Mouse (Mus musculus) intestine, postnatal 0 days (tissue): Measurements from ENCODE around the gene Tmc7. TPM values are rescaled to one million over a fixed set of nuclear protein-coding genes. Genes with fewer than 3 reads are reported as not detected.

Experiments used
- ATAC-seq: fragments of 200-750 bp; cut with Nextera tagmentation; 2 replicates; pipeline ENCODE4 v1.8.0; 2017; ENCODE audit warnings: mild to moderate bottlenecking, moderate TSS enrichment, moderate library complexity
- H3K27ac ChIP-seq: fragments of 300-500 bp; sonication (generic); 2 replicates; pipeline ENCODE4 v1.5.1; 2014; ENCODE audit warnings: mild to moderate bottlenecking, low read depth, low read length, moderate library complexity
- H3K27me3 ChIP-seq: fragments of 300-500 bp; sonication (generic); replicated peaks from 2 replicates; pipeline ENCODE4 v1.6.1; 2014; ENCODE audit warnings: low read length, mixed read lengths; ENCODE audit not compliant: control insufficient read depth, insufficient read depth
- H3K36me3 ChIP-seq: fragments of 300-500 bp; sonication (generic); 2 replicates; pipeline ENCODE4 v1.6.1; 2014; ENCODE audit warnings: mild to moderate bottlenecking, moderate library complexity; ENCODE audit not compliant: control insufficient read depth, insufficient read depth
- H3K4me1 ChIP-seq: fragments of 300-500 bp; sonication (generic); replicated peaks from 2 replicates; pipeline ENCODE4 v1.6.1; 2014; ENCODE audit warnings: antibody characterized with exemption, low read length, mixed read lengths; ENCODE audit not compliant: control insufficient read depth, insufficient read depth
- H3K4me2 ChIP-seq: fragments of 300-500 bp; sonication (generic); replicated peaks from 2 replicates; pipeline ENCODE4 v1.6.1; 2014; ENCODE audit warnings: low read depth, mild to moderate bottlenecking, moderate library complexity
- H3K4me3 ChIP-seq: fragments of 300-500 bp; sonication (generic); 2 replicates; pipeline ENCODE4 v1.5.1; 2014; ENCODE audit warnings: low read depth, low read length
- H3K9ac ChIP-seq: fragments of 300-500 bp; sonication (generic); 2 replicates; pipeline ENCODE4 v1.6.1; 2014; ENCODE audit warnings: mild to moderate bottlenecking, low read depth, low read length
- H3K9me3 ChIP-seq: fragments of 300-500 bp; sonication (generic); 2 replicates; pipeline ENCODE4 v1.6.1; 2016; ENCODE audit warnings: mixed run types; ENCODE audit not compliant: control insufficient read depth
- CTCF ChIP-seq: sonication (generic); IDR thresholded peaks from 2 replicates; pipeline ENCODE4 v1.5.1; 2016; ENCODE audit warnings: low read depth, mild to moderate bottlenecking, control low read depth, antibody characterized with exemption, moderate library complexity
- WGBS: fragments of 180-500 bp; shearing (Covaris S2); extraction: QIAGEN DNeasy Blood & Tissue Kit; methylation state at CpG from one replicate; pipeline ENCODE4 v1.1.7; 2014; 5-methylcytosine and 5-hydroxymethylcytosine counted together
- polyA plus RNA-seq: library from polyadenylated mRNA; unstranded; fragments of >200 nt; fragmentation: Nextera tagmentation; extraction: Ambion mirVana; gene quantifications from 2 replicates; pipeline ENCODE4 v1.2.1, GENCODE M21; 2015

The Tmc7 gene
- polyA plus RNA-seq, 1 experiment from 2014 or later: 1.4 TPM

GRCm38 (mm10) chr7:118593567-118594407, 9.3 kb upstream of the Tmc7 start:
- Histone ChIP-seq H3K9me3 (no peaks in the 10 kb centered on the region), H3K27me3 (no peaks in the 10 kb centered on the region), H3K36me3 (no peaks in the 10 kb centered on the region), H3K4me3 (no peak overlapping the region), H3K9ac (no peak overlapping the region), H3K4me2 (no peak overlapping the region), H3K27ac (no peak overlapping the region), H3K4me1 (0 out of 2 replicates have a peak, but pooled peaks cover 12% of the 10 kb centered on the region)
- 41% methylated on average over 9 of the region's 9 CpGs for whole genome bisulfite sequencing
- ATAC-seq: no peak
- TF ChIP-seq CTCF: no peak

GRCm38 (mm10) chr7:118592146-118592545, 7.6 kb upstream of the Tmc7 start:
- H3K9me3 ChIP-seq: no peaks in the 10 kb centered on the region
- H3K4me3 ChIP-seq: no peak overlapping the region
- no peaks in the 10 kb centered on the region for H3K27me3 ChIP-seq
- 61% methylated on average over 6 of the region's 6 CpGs for whole genome bisulfite sequencing
- TF ChIP-seq CTCF: no peak
- 0 out of 2 replicates have a peak, but pooled peaks cover 4% of the 10 kb centered on the region for H3K4me1 ChIP-seq
- no peak overlapping the region for H3K9ac ChIP-seq
- ATAC-seq: no peak
- no peaks in the 10 kb centered on the region for H3K36me3 ChIP-seq
- H3K4me2 ChIP-seq: no peak overlapping the region
- H3K27ac ChIP-seq: no peak overlapping the region

GRCm38 (mm10) chr7:118590726-118591305, 6.3 kb upstream of the Tmc7 start:
- Histone ChIP-seq H3K4me2 (no peak overlapping the region), H3K9me3 (no peaks in the 10 kb centered on the region), H3K27me3 (no peaks in the 10 kb centered on the region), H3K9ac (no peak overlapping the region), H3K36me3 (no peaks in the 10 kb centered on the region), H3K27ac (no peak overlapping the region), H3K4me3 (no peak overlapping the region), H3K4me1 (0 out of 2 replicates have a peak, but pooled peaks cover 3% of the 10 kb centered on the region)
- no peak for ATAC-seq
- TF ChIP-seq CTCF: no peak
- WGBS: 88% methylated on average over 5 of the region's 5 CpGs

DNA sequence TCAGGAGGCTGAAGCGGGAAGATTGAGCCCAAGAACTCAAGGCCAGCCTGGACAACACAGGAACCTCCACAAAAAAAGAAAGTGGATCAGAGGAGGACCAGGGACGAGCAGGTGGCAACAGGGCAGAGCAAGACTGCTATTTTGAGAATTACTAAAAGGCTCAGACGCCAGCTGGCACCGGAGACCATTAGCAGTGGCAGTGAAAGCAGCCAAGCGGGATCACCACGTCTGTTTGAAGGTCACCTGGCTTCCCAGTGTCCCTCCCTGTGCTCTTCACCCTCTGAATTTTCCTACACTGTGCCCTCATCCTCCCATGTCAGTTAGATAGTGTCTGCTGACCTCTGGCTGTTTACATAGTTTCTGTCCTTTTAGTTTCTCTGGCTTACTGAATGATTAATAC, 1.3 kb upstream of the Tmc7 start:
- H3K4me1 ChIP-seq: no peaks in the 10 kb centered on the region
- H3K9ac ChIP-seq: no peak overlapping the region
- H3K27ac ChIP-seq: no peak overlapping the region
- H3K27me3 ChIP-seq: no peaks in the 10 kb centered on the region
- H3K4me2 ChIP-seq: no peak overlapping the region
- no peak for ATAC-seq
- H3K4me3 ChIP-seq: no peak overlapping the region
- no peak for TF ChIP-seq CTCF
- no peaks in the 10 kb centered on the region for H3K9me3 ChIP-seq
- 65% methylated on average over 6 of the region's 6 CpGs for WGBS
- no peaks in the 10 kb centered on the region for H3K36me3 ChIP-seq

DNA sequence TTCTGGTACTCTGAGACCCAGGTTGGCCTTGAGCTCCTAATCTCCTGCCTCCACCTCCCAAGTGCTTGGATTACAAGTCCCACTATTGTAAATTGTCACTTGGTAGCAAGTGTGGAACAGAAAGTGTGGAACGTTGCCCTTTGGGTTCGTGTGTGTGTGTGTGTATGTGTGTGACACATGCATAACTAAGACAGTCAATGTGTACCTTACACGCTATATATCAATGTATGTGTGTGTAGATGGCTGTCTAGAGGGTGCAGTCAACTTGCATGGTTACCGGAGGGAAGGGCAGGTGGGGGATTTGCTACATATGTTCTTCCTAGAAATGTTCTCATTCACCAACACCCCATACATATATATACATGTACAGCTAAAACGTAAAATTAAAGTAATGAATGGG, 390 bp upstream of the Tmc7 start:
- peak overlapping the region; percentile 98 for H3K4me2 ChIP-seq
- peak overlapping the region; percentile 66 for H3K4me3 ChIP-seq
- WGBS: 60% methylated on average over 5 of the region's 5 CpGs
- peak; percentile 18; the same call in 1 of the 2 replicates for ATAC-seq
- no peaks in the 10 kb centered on the region for H3K36me3 ChIP-seq
- no peak overlapping the region for H3K9ac ChIP-seq
- no peaks in the 10 kb centered on the region for H3K4me1 ChIP-seq
- TF ChIP-seq CTCF: no peak
- no peaks in the 10 kb centered on the region for H3K27me3 ChIP-seq
- H3K27ac ChIP-seq: no peak overlapping the region
- H3K9me3 ChIP-seq: no peaks in the 10 kb centered on the region

DNA sequence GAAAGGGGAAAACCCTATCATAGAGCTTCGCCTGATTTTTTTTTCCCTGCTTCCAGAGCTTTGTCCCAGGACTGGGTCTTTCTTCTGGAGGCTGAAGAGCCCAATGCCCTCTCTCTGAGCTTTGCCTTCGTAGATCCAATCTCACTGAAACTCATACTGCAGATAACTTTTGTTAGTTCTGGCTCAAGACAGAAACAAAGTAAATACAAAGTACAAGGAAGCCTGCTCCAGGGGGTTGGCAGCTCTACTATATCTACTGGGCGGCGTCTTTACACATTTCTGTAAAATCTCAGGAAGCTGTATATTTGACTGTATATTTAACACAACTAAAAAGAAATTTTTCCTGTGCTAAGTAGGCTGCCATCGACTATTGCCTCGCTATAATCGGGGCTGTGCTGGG, 715 bp downstream of the Tmc7 start:
- H3K4me1 ChIP-seq: no peaks in the 10 kb centered on the region
- H3K36me3 ChIP-seq: no peaks in the 10 kb centered on the region
- no peak for ATAC-seq
- peak overlapping the region; percentile 77 for H3K9ac ChIP-seq
- H3K4me2 ChIP-seq: peak overlapping the region; percentile 98
- no peaks in the 10 kb centered on the region for H3K27me3 ChIP-seq
- no peak for TF ChIP-seq CTCF
- WGBS: 9% methylated on average over 7 of the region's 7 CpGs
- peak overlapping the region; percentile 66 for H3K4me3 ChIP-seq
- H3K9me3 ChIP-seq: no peaks in the 10 kb centered on the region
- no peak overlapping the region for H3K27ac ChIP-seq
